Mouse (Mus musculus): Measurements from ENCODE around the gene Noto. TPM values are rescaled to one million over a fixed set of nuclear protein-coding genes. Genes with fewer than 3 reads are reported as not detected.

Gene Noto
- polyA plus RNA-seq, 1 experiment from 2014 or later = not detected

Other genes starting within 250 kb of the Noto start
- 0.32 TPM in 1 of 2 replicates, not detected in the other for gene Emx1, start 236.4 kb upstream of the Noto start, polyA plus RNA-seq (2015; fragmentation: Nextera tagmentation; extraction: Ambion mirVana)
- gene Sfxn5, start 90.5 kb upstream of the Noto start, polyA plus RNA-seq (2015; fragmentation: Nextera tagmentation; extraction: Ambion mirVana) = 11.8 and 15.8 TPM in 2 replicates
- gene Rab11fip5, start 49.3 kb upstream of the Noto start, polyA plus RNA-seq (2015; fragmentation: Nextera tagmentation; extraction: Ambion mirVana) = 13.2 and 15.1 TPM in 2 replicates
- gene Smyd5, start 8.1 kb downstream of the Noto start, polyA plus RNA-seq (2015; fragmentation: Nextera tagmentation; extraction: Ambion mirVana) = 54.0 and 61.6 TPM in 2 replicates
- gene Cct7, start 27.6 kb downstream of the Noto start, polyA plus RNA-seq (2015; fragmentation: Nextera tagmentation; extraction: Ambion mirVana) = 564 and 592 TPM in 2 replicates
- 24.4 and 25.0 TPM in 2 replicates for gene Pradc1, start 28.1 kb downstream of the Noto start, polyA plus RNA-seq (2015; fragmentation: Nextera tagmentation; extraction: Ambion mirVana)
- gene Fbxo41, start 79.1 kb downstream of the Noto start, polyA plus RNA-seq (2015; fragmentation: Nextera tagmentation; extraction: Ambion mirVana) = 4.8 TPM in 2 replicates
- gene Egr4, start 89.7 kb downstream of the Noto start, polyA plus RNA-seq (2015; fragmentation: Nextera tagmentation; extraction: Ambion mirVana) = not detected in 2 replicates
- gene Alms1, start 163.6 kb downstream of the Noto start, polyA plus RNA-seq (2015; fragmentation: Nextera tagmentation; extraction: Ambion mirVana) = 4.4 and 6.0 TPM in 2 replicates